11 mouse cellular contexts compared by ENCODE assay signal in genomic region chr9:10269342-10269741, GRCm38 (mm10).
DNase-seq lines count a peak whose midpoint lies in the region; ATAC-seq lines count a peak whose summit lies in the region.
"Had no signal": no experiment of that assay in that cellular context is flagged by ENCODE, and none has a peak within 500 bp of the region (broad histone marks: within the 10 kb centered on the region; RNA-seq: fewer than 3 reads in every experiment).

No protein-coding gene starts in this region.

- WGBS in hindbrain, embryonic 16.5 days: 14% methylated on average over 2 of the region's 2 CpGs
- WGBS in limb, embryonic 12.5 days: 6% methylated on average over 2 of the region's 2 CpGs
- WGBS in liver, embryonic 12.5 days (ENCODE audit: insufficient replicate concordance): 36% methylated on average over 2 of the region's 2 CpGs

- H3K27ac ChIP-seq in hindbrain, embryonic 16.5 days (ENCODE audit: low read depth, low read length): no peak overlapping the region
- H3K27ac ChIP-seq in limb, embryonic 12.5 days: 0 out of 2 replicates have a peak overlapping the region, but pooled peaks have one; percentile 13
- H3K27ac ChIP-seq in liver, embryonic 12.5 days: no peak overlapping the region
- H3K27ac ChIP-seq: embryonic facial prominence, embryonic 12.5 days; heart, embryonic 13.5 days had no signal

- H3K4me3 ChIP-seq in hindbrain, embryonic 16.5 days (ENCODE audit: low read length): no peak overlapping the region
- no peak overlapping the region for H3K4me3 ChIP-seq in limb, embryonic 12.5 days (replicated peaks)
- H3K4me3 ChIP-seq in liver, embryonic 12.5 days: no peak overlapping the region
- H3K4me3 ChIP-seq: embryonic facial prominence, embryonic 12.5 days; heart, embryonic 13.5 days; megakaryocyte, embryonic 14.5 days had no signal

- peak; percentile 0 for DNase-seq in retina, postnatal 1 day
- no peak for DNase-seq in retina, embryonic 14.5 days (ENCODE audit: low spot score)
- peak; percentile 77 for DNase-seq in telencephalon, adult 2 months (ENCODE audit: low read depth, low spot score)

- no peaks in the 10 kb centered on the region for H3K27me3 ChIP-seq in hindbrain, embryonic 16.5 days (replicated peaks; ENCODE audit: control insufficient read depth, insufficient read depth, low read length)
- no peaks in the 10 kb centered on the region for H3K27me3 ChIP-seq in limb, embryonic 12.5 days
- H3K27me3 ChIP-seq in liver, embryonic 12.5 days (replicated peaks): no peaks in the 10 kb centered on the region
- H3K27me3 ChIP-seq: embryonic facial prominence, embryonic 12.5 days; heart, embryonic 13.5 days; megakaryocyte, embryonic 14.5 days had no signal

- ATAC-seq in hindbrain, embryonic 16.5 days: peak; percentile 98
- ATAC-seq in limb, embryonic 12.5 days (ENCODE audit: insufficient number of reproducible peaks, insufficient read depth, low FRiP score, low TSS enrichment, low read depth): peak; percentile 91
- no peak for ATAC-seq in liver, embryonic 12.5 days
- no peak for ATAC-seq in megakaryocyte, adult 5-6 weeks (ENCODE audit: poor library complexity, severe bottlenecking)
- no peak for ATAC-seq in granulocyte monocyte progenitor cell, adult 5-6 weeks (replicated peaks; ENCODE audit: poor library complexity, severe bottlenecking)

- H3K4me2 ChIP-seq in hindbrain, embryonic 16.5 days (ENCODE audit: low read length): no peak overlapping the region
- no peak overlapping the region for H3K4me2 ChIP-seq in limb, embryonic 12.5 days
- no peak overlapping the region for H3K4me2 ChIP-seq in liver, embryonic 12.5 days
- H3K4me2 ChIP-seq: embryonic facial prominence, embryonic 12.5 days; heart, embryonic 13.5 days had no signal

- no peaks in the 10 kb centered on the region for H3K36me3 ChIP-seq in hindbrain, embryonic 16.5 days (ENCODE audit: control insufficient read depth, insufficient read depth, low read length)
- no peaks in the 10 kb centered on the region for H3K36me3 ChIP-seq in limb, embryonic 12.5 days
- no peaks in the 10 kb centered on the region for H3K36me3 ChIP-seq in liver, embryonic 12.5 days
- H3K36me3 ChIP-seq: embryonic facial prominence, embryonic 12.5 days; heart, embryonic 13.5 days had no signal

- H3K9me3 ChIP-seq in hindbrain, embryonic 16.5 days (ENCODE audit: control insufficient read depth, low read length): no peaks in the 10 kb centered on the region
- no peaks in the 10 kb centered on the region for H3K9me3 ChIP-seq in limb, embryonic 12.5 days
- no peaks in the 10 kb centered on the region for H3K9me3 ChIP-seq in liver, embryonic 12.5 days (replicated peaks)
- H3K9me3 ChIP-seq: embryonic facial prominence, embryonic 12.5 days; heart, embryonic 13.5 days; megakaryocyte, embryonic 14.5 days had no signal

- no peak overlapping the region for H3K9ac ChIP-seq in hindbrain, embryonic 16.5 days (ENCODE audit: low read depth, low read length)
- H3K9ac ChIP-seq in limb, embryonic 12.5 days (replicated peaks): no peak overlapping the region
- H3K9ac ChIP-seq in liver, embryonic 12.5 days: no peak overlapping the region
- H3K9ac ChIP-seq: embryonic facial prominence, embryonic 12.5 days; heart, embryonic 13.5 days had no signal

- H3K4me1 ChIP-seq in hindbrain, embryonic 16.5 days (ENCODE audit: control insufficient read depth, insufficient read depth, low read depth, low read length): peaks cover 2% of the 10 kb centered on the region; the same call in 1 of the 2 replicates
- peaks cover 4% of the 10 kb centered on the region; the same call in 1 of the 2 replicates for H3K4me1 ChIP-seq in limb, embryonic 12.5 days (replicated peaks)
- no peaks in the 10 kb centered on the region for H3K4me1 ChIP-seq in liver, embryonic 12.5 days
- H3K4me1 ChIP-seq: embryonic facial prominence, embryonic 12.5 days; megakaryocyte, embryonic 14.5 days had no signal

Comparison
In these comparisons a context has a peak if more than half of its experiments do, and no peak if none do; other contexts are left out.
1. ATAC-seq: peak in hindbrain, embryonic 16.5 days (single experiment) and limb, embryonic 12.5 days (single experiment); none in liver, embryonic 12.5 days (single experiment), megakaryocyte, adult 5-6 weeks (single experiment) and granulocyte monocyte progenitor cell, adult 5-6 weeks (single experiment).